Mouse (Mus musculus): ENCODE data around the gene Cd40. TPM values are rescaled to one million over a fixed set of nuclear protein-coding genes. Genes with fewer than 3 reads are reported as not detected.

The Cd40 gene
- polyA plus RNA-seq, 2 experiments = 2.4 to 3.0 TPM

GRCm38 (mm10) chr2:165096367-165096766 is 40.9 kb downstream of the Cd40 start:
- Histone ChIP-seq H3K27me3 (ENCODE audit: control insufficient read depth, insufficient read depth, low read length) (no peaks in the 10 kb centered on the region), H3K36me3 (replicated peaks; ENCODE audit: control insufficient read depth, insufficient read depth, low read depth) (no peaks in the 10 kb centered on the region), H3K4me1 (replicated peaks; ENCODE audit: control insufficient read depth in 2 of 2, insufficient read depth in 2 of 2, low read length in 1 of 2) (no peaks in the 10 kb centered on the region), H3K27ac (no peak overlapping the region), H3K9ac (replicated peaks) (no peak overlapping the region), H3K4me2 (ENCODE audit: low read depth) (no peak overlapping the region), H3K9me3 (ENCODE audit: control insufficient read depth, low read length) (no peaks in the 10 kb centered on the region), H3K4me3 (ENCODE audit: insufficient read depth in 1 of 2, low read depth in 2 of 2, low read length in 2 of 2) (no peak overlapping the region)
- 19% methylated on average over 10 of the region's 10 CpGs for WGBS (ENCODE audit: insufficient replicate concordance)
- DNase-seq (ENCODE audit: low read depth in 3 of 3, low spot score in 3 of 3) (no peak), ATAC-seq (ENCODE audit: insufficient read depth) (no peak)
- no peak for TF ChIP-seq CTCF (IDR thresholded peaks at IDR 0.05; ENCODE audit: low read depth)
- no peak for TF ChIP-seq EP300 (IDR thresholded peaks at IDR 0.05; ENCODE audit: low read depth)

GRCm38 (mm10) chr2:165098861-165099260 is 43.4 kb downstream of the Cd40 start:
- H3K36me3 ChIP-seq (replicated peaks; ENCODE audit: control insufficient read depth, insufficient read depth, low read depth) = no peaks in the 10 kb centered on the region
- no peak overlapping the region for H3K9ac ChIP-seq (replicated peaks)
- DNase-seq (ENCODE audit: low read depth in 3 of 3, low spot score in 3 of 3) = no peak
- H3K4me3 ChIP-seq (ENCODE audit: insufficient read depth in 1 of 2, low read depth in 2 of 2, low read length in 2 of 2) = no peak overlapping the region
- no peak for ATAC-seq (ENCODE audit: insufficient read depth)
- 44% methylated on average over 3 of the region's 3 CpGs for WGBS (ENCODE audit: insufficient replicate concordance)
- no peaks in the 10 kb centered on the region for H3K4me1 ChIP-seq (replicated peaks; ENCODE audit: control insufficient read depth in 2 of 2, insufficient read depth in 2 of 2, low read length in 1 of 2)
- H3K4me2 ChIP-seq (ENCODE audit: low read depth) = no peak overlapping the region
- TF ChIP-seq CTCF (IDR thresholded peaks at IDR 0.05; ENCODE audit: low read depth) (no peak), EP300 (IDR thresholded peaks at IDR 0.05; ENCODE audit: low read depth) (no peak)
- H3K27ac ChIP-seq = no peak overlapping the region
- H3K27me3 ChIP-seq (ENCODE audit: control insufficient read depth, insufficient read depth, low read length) = no peaks in the 10 kb centered on the region
- H3K9me3 ChIP-seq (ENCODE audit: control insufficient read depth, low read length) = no peaks in the 10 kb centered on the region

GRCm38 (mm10) chr2:165100749-165101148 is 45.3 kb downstream of the Cd40 start:
- DNase-seq (ENCODE audit: low read depth in 3 of 3, low spot score in 3 of 3) (no peak), ATAC-seq (ENCODE audit: insufficient read depth) (no peak)
- no peak for TF ChIP-seq EP300 (IDR thresholded peaks at IDR 0.05; ENCODE audit: low read depth)
- no peak for TF ChIP-seq CTCF (IDR thresholded peaks at IDR 0.05; ENCODE audit: low read depth)
- no peak overlapping the region for H3K4me3 ChIP-seq (ENCODE audit: insufficient read depth in 1 of 2, low read depth in 2 of 2, low read length in 2 of 2)
- no peak overlapping the region for H3K4me2 ChIP-seq (ENCODE audit: low read depth)
- no peaks in the 10 kb centered on the region for H3K9me3 ChIP-seq (ENCODE audit: control insufficient read depth, low read length)
- H3K4me1 ChIP-seq (replicated peaks; ENCODE audit: control insufficient read depth in 2 of 2, insufficient read depth in 2 of 2, low read length in 1 of 2) = no peaks in the 10 kb centered on the region
- H3K9ac ChIP-seq (replicated peaks) = no peak overlapping the region
- 10% methylated on average over 6 of the region's 6 CpGs for WGBS (ENCODE audit: insufficient replicate concordance)
- no peaks in the 10 kb centered on the region for H3K36me3 ChIP-seq (replicated peaks; ENCODE audit: control insufficient read depth, insufficient read depth, low read depth)
- no peak overlapping the region for H3K27ac ChIP-seq
- no peaks in the 10 kb centered on the region for H3K27me3 ChIP-seq (ENCODE audit: control insufficient read depth, insufficient read depth, low read length)

GRCm38 (mm10) chr2:165102920-165103319 is 47.5 kb downstream of the Cd40 start:
- no peak overlapping the region for H3K4me3 ChIP-seq (ENCODE audit: insufficient read depth in 1 of 2, low read depth in 2 of 2, low read length in 2 of 2)
- no peak for DNase-seq (ENCODE audit: low read depth in 3 of 3, low spot score in 3 of 3)
- H3K9me3 ChIP-seq (ENCODE audit: control insufficient read depth, low read length) = no peaks in the 10 kb centered on the region
- 47% methylated on average over 3 of the region's 3 CpGs for WGBS (ENCODE audit: insufficient replicate concordance)
- H3K4me1 ChIP-seq (replicated peaks; ENCODE audit: control insufficient read depth in 2 of 2, insufficient read depth in 2 of 2, low read length in 1 of 2) = no peaks in the 10 kb centered on the region
- H3K27me3 ChIP-seq (ENCODE audit: control insufficient read depth, insufficient read depth, low read length) = no peaks in the 10 kb centered on the region
- H3K27ac ChIP-seq = no peak overlapping the region
- ATAC-seq (ENCODE audit: insufficient read depth) = no peak
- H3K36me3 ChIP-seq (replicated peaks; ENCODE audit: control insufficient read depth, insufficient read depth, low read depth) = no peaks in the 10 kb centered on the region
- H3K4me2 ChIP-seq (ENCODE audit: low read depth) = no peak overlapping the region
- TF ChIP-seq CTCF (IDR thresholded peaks at IDR 0.05; ENCODE audit: low read depth) (no peak), EP300 (IDR thresholded peaks at IDR 0.05; ENCODE audit: low read depth) (no peak)
- H3K9ac ChIP-seq (replicated peaks) = no peak overlapping the region

GRCm38 (mm10) chr2:165105513-165106079 is 50.2 kb downstream of the Cd40 start:
- ATAC-seq (ENCODE audit: insufficient read depth) (no peak), DNase-seq (ENCODE audit: low read depth in 3 of 3, low spot score in 3 of 3) (no peak)
- H3K9ac ChIP-seq (replicated peaks) = no peak overlapping the region
- H3K4me3 ChIP-seq (ENCODE audit: insufficient read depth in 1 of 2, low read depth in 2 of 2, low read length in 2 of 2) = no peak overlapping the region
- TF ChIP-seq EP300 (IDR thresholded peaks at IDR 0.05; ENCODE audit: low read depth) = no peak
- TF ChIP-seq CTCF (IDR thresholded peaks at IDR 0.05; ENCODE audit: low read depth) = no peak
- no peak overlapping the region for H3K27ac ChIP-seq
- peaks cover 4% of the 10 kb centered on the region for H3K27me3 ChIP-seq (ENCODE audit: control insufficient read depth, insufficient read depth, low read length)
- H3K36me3 ChIP-seq (replicated peaks; ENCODE audit: control insufficient read depth, insufficient read depth, low read depth) = no peaks in the 10 kb centered on the region
- no peak overlapping the region for H3K4me2 ChIP-seq (ENCODE audit: low read depth)
- no peaks in the 10 kb centered on the region for H3K4me1 ChIP-seq (replicated peaks; ENCODE audit: control insufficient read depth in 2 of 2, insufficient read depth in 2 of 2, low read length in 1 of 2)
- 57% methylated on average over 16 of the region's 16 CpGs for WGBS (ENCODE audit: insufficient replicate concordance)
- no peaks in the 10 kb centered on the region for H3K9me3 ChIP-seq (ENCODE audit: control insufficient read depth, low read length)
